Mouse (Mus musculus): ENCODE measurements around the gene Olfr803.

Olfr803 gene

GRCm38 (mm10) chr10:129694186-129694585 lies at the start of gene Olfr803:
Gene Olfr803 (minus strand): TSS chr10:129694286.
- DNase-seq, result no peak

GRCm38 (mm10) chr10:129741821-129742220 lies 47.7 kb upstream of the Olfr803 start, which contains the start of gene Olfr806:
Gene Olfr806 (minus strand): TSS chr10:129741921.
- DNase-seq, result no peak

DNA sequence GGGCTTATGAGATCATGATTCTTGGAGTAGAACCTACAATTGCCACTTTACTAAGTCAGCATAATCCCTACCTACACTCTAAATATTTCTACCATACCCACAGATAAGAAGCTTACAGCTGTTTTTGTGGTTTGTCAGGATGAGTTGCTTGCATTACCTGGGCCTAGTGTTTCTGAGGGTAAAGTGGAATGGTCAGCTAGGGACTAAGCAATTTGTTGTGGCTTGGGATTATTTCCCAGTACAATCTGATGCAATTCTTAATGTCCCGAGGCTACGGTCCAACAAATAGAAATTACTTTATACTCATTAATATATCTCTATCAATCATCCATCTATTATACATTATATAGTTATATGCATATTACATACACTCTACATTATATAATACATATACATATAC lies 35.2 kb upstream of the Olfr803 start, which contains the start of gene Olfr805:
TSS of gene Olfr805 (minus strand) at position 101 of the 400 bp plus-strand sequence.
- no peak for DNase-seq

DNA sequence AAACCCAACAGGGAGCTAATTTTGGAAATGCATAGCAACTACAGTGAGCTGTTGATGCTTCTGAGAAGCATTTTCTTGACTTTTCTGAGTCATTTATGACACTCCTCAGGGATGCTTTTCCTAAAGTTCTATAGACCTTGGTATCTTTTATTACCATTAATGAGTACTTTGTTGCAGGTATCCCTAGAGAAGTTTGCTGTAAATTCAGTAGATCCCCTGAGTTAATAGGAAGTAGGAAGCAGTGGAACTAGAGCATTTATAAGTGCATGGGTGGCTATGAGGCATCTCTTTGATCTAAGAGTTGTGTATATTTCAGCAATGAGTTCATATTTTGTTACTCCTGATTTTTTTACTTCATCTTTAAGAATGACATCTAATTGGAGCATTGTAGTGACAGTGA lies 8.8 kb upstream of the Olfr803 start, which contains the start of gene Olfr804:
TSS of gene Olfr804 (plus strand) at position 301 of the 400 bp plus-strand sequence.
- no peak for DNase-seq

DNA sequence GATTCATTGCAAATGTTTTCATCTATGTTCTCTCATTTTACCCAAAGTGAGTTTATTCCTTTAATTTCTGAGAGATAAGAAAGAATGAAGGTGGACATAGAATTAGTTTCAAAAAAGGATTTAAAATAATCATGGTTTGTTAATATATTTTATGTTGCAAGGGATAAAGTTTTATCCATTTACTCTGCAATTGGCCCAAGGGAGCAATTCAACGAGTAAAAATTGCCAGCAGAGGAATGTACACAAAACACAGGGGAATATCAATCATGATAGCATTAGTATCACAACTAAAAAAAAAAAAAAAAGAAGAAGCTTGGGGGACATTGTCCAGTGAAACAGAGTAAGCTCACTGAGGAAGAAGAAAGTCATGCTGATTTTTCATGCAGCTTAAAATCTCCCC lies 6.0 kb downstream of the Olfr803 start, which contains the start of gene Olfr802:
TSS of gene Olfr802 (minus strand) at position 101 of the 400 bp plus-strand sequence.
- DNase-seq, result no peak

DNA sequence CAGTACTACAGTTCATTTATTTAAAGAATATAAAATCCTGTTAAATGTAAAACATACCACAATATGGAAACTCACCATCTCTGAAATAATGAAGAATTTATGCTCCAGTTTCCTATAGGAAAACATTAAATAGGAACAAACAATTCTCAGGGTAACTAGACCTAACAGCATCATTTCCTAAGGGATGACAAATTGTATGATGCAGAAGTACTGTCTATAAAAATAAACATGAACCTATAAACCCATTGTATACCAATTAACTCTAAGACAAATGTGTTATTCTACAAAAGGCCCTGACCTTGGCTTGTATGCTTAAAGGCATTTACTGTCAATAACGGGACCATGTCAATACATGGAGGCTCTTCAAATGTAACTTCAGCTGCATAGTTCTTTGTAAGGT lies 20.3 kb downstream of the Olfr803 start, which contains the start of gene Olfr801:
TSS of gene Olfr801 (minus strand) at position 101 of the 400 bp plus-strand sequence.
- no peak for DNase-seq

DNA sequence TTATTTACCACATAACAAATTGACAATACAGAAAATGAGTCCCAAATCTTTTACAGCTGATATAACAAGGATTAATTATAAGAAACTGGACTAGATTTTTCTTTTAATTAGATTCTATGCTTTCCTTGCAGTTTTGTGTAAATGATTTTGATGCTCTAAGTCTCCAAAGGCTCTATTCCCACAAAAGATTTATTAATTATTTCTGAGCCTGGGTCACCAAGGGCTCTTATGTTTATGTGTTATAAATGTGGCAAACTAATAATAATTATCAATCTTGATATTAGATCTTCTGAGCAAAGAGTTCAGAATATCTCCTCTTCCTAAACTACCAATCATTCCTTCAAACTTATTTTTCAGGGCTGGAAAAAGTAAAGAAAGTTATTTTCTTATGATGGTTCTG lies 36.7 kb downstream of the Olfr803 start, which contains the start of gene Olfr800:
TSS of gene Olfr800 (plus strand) at position 301 of the 400 bp plus-strand sequence.
- no peak for DNase-seq

DNA sequence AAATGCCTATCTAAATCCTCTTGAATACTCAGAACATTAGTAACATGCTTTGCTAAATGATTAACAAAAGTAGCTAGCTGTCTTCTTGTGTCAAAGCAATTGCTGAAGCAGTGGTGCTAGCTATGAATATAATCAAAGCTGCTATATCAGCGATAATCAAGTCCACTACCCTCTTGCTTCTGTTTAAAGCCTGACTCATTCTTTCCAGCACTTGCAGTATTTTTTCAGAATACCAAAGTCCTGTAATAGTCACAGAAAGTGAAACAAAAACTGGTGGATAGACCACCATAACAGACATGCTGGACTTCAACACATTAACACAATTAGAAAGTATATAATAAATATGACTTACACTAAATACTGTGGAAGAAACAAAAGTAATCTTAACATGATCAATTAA lies 42.3 kb downstream of the Olfr803 start:
- DNase-seq, result no peak
